Mouse (Mus musculus) hindbrain, embryonic 16.5 days (tissue): ENCODE results near the gene Itsn1. TPM values are rescaled to one million over a fixed set of nuclear protein-coding genes. Genes with fewer than 3 reads are reported as not detected.

Experiments used
- ATAC-seq: fragments of 200-750 bp; cut with Nextera tagmentation; 2 replicates; pipeline ENCODE4 v1.8.0; 2017; ENCODE audit warnings: moderate TSS enrichment, moderate library complexity
- H3K27ac ChIP-seq: fragments of 300-500 bp; sonication (generic); 2 replicates; pipeline ENCODE4 v1.5.1; 2014; ENCODE audit warnings: low read depth, mild to moderate bottlenecking, control low read depth, low read length, moderate library complexity
- H3K27me3 ChIP-seq: fragments of 300-500 bp; sonication (generic); replicated peaks from 2 replicates; pipeline ENCODE4 v1.6.1; 2014; ENCODE audit warnings: low read length; ENCODE audit not compliant: control insufficient read depth, insufficient read depth
- H3K36me3 ChIP-seq: fragments of 300-500 bp; sonication (generic); 2 replicates; pipeline ENCODE4 v1.6.1; 2014; ENCODE audit warnings: mild to moderate bottlenecking, low read length, moderate library complexity, mixed read lengths; ENCODE audit not compliant: control insufficient read depth, insufficient read depth
- H3K4me1 ChIP-seq: fragments of 300-500 bp; sonication (generic); 2 replicates; pipeline ENCODE4 v1.6.1; 2014; ENCODE audit warnings: low read depth, low read length; ENCODE audit not compliant: control insufficient read depth, insufficient read depth
- H3K4me2 ChIP-seq: fragments of 300-500 bp; sonication (generic); 2 replicates; pipeline ENCODE4 v1.6.1; 2014; ENCODE audit warnings: mild to moderate bottlenecking, low read length, control low read depth, moderate library complexity
- H3K4me3 ChIP-seq: fragments of 300-500 bp; sonication (generic); 2 replicates; pipeline ENCODE4 v1.5.1; 2014; ENCODE audit warnings: mild to moderate bottlenecking, low read length, control low read depth, moderate library complexity
- H3K9ac ChIP-seq: fragments of 300-500 bp; sonication (generic); 2 replicates; pipeline ENCODE4 v1.6.1; 2014; ENCODE audit warnings: low read depth, mild to moderate bottlenecking, control low read depth, low read length, moderate library complexity
- H3K9me3 ChIP-seq: fragments of 300-500 bp; sonication (generic); 2 replicates; pipeline ENCODE4 v1.6.1; 2014; ENCODE audit warnings: mild to moderate bottlenecking, low read length, moderate library complexity; ENCODE audit not compliant: control insufficient read depth
- WGBS: fragments of 180-500 bp; shearing (Covaris S2); extraction: QIAGEN DNeasy Blood & Tissue Kit; methylation state at CpG from one replicate; pipeline ENCODE4 v1.1.7; 2014; 5-methylcytosine and 5-hydroxymethylcytosine counted together
- polyA plus RNA-seq: library from polyadenylated mRNA; unstranded; fragments of >200 nt; fragmentation: Nextera tagmentation; extraction: Ambion mirVana; gene quantifications from 2 replicates; pipeline ENCODE4 v1.2.1, GENCODE M21; 2015

Itsn1 gene
- polyA plus RNA-seq, 1 experiment from 2014 or later, result 49.6 TPM

GRCm38 (mm10) chr16:91953967-91954366, 224.9 kb downstream of the Itsn1 start:
- 90% methylated on average over 4 of the region's 4 CpGs for whole genome bisulfite sequencing
- no peaks in the 10 kb centered on the region for H3K36me3 ChIP-seq
- no peaks in the 10 kb centered on the region for H3K4me1 ChIP-seq
- H3K4me3 ChIP-seq, result no peak overlapping the region
- ATAC-seq, result no peak
- peaks cover 3% of the 10 kb centered on the region; the same call in 1 of the 2 replicates for H3K9me3 ChIP-seq
- H3K4me2 ChIP-seq, result no peak overlapping the region
- no peaks in the 10 kb centered on the region for H3K27me3 ChIP-seq
- H3K27ac ChIP-seq, result no peak overlapping the region
- no peak overlapping the region for H3K9ac ChIP-seq

GRCm38 (mm10) chr16:91954766-91955165, 225.7 kb downstream of the Itsn1 start:
- Histone ChIP-seq H3K9me3 (peaks cover 3% of the 10 kb centered on the region; the same call in 1 of the 2 replicates), H3K9ac (no peak overlapping the region), H3K36me3 (no peaks in the 10 kb centered on the region), H3K27ac (no peak overlapping the region), H3K4me3 (no peak overlapping the region), H3K4me2 (no peak overlapping the region), H3K4me1 (no peaks in the 10 kb centered on the region), H3K27me3 (no peaks in the 10 kb centered on the region)
- 86% methylated on average over 8 of the region's 8 CpGs for WGBS
- no peak for ATAC-seq

- H3K9ac ChIP-seq, result peak overlapping the region; percentile 38; the same call in 1 of the 2 replicates
- peak; percentile 75 for ATAC-seq
- WGBS, result 4% methylated on average over 9 of the region's 9 CpGs
These were observed 233.3 kb downstream of the Itsn1 start for GRCm38 (mm10) chr16:91962204-91962893.

GRCm38 (mm10) chr16:91962894-91963555, 233.9 kb downstream of the Itsn1 start:
- H3K9me3 ChIP-seq, result no peaks in the 10 kb centered on the region
- 11% methylated on average over 14 of the region's 14 CpGs for WGBS
- no peak overlapping the region for H3K4me3 ChIP-seq
- H3K4me1 ChIP-seq, result peaks cover 19% of the 10 kb centered on the region
- H3K27me3 ChIP-seq, result no peaks in the 10 kb centered on the region
- peak; percentile 97 for ATAC-seq
- peak overlapping the region; percentile 80 for H3K27ac ChIP-seq
- peak overlapping the region; percentile 35 for H3K4me2 ChIP-seq
- no peaks in the 10 kb centered on the region for H3K36me3 ChIP-seq
- H3K9ac ChIP-seq, result 0 out of 2 replicates have a peak overlapping the region, but pooled peaks have one; percentile 2

More at GRCm38 (mm10) chr16:91962204-91962893, 233.3 kb downstream of the Itsn1 start:
- peaks cover 19% of the 10 kb centered on the region for H3K4me1 ChIP-seq
- H3K27ac ChIP-seq, result peak overlapping the region; percentile 80
- H3K9me3 ChIP-seq, result no peaks in the 10 kb centered on the region
- H3K36me3 ChIP-seq, result no peaks in the 10 kb centered on the region
- H3K27me3 ChIP-seq, result no peaks in the 10 kb centered on the region
- H3K4me3 ChIP-seq, result no peak overlapping the region
- peak overlapping the region; percentile 35 for H3K4me2 ChIP-seq

GRCm38 (mm10) chr16:91963556-91963900, 234.4 kb downstream of the Itsn1 start:
- Histone ChIP-seq H3K9me3 (no peaks in the 10 kb centered on the region), H3K4me3 (no peak overlapping the region), H3K27ac (peak overlapping the region; percentile 80), H3K4me1 (peaks cover 19% of the 10 kb centered on the region), H3K27me3 (no peaks in the 10 kb centered on the region), H3K4me2 (no peak overlapping the region), H3K36me3 (no peaks in the 10 kb centered on the region), H3K9ac (no peak overlapping the region)
- no peak; the same call in 1 of the 2 replicates for ATAC-seq
- 43% methylated on average over 3 of the region's 3 CpGs for WGBS

GRCm38 (mm10) chr16:91964308-91965178, 235.5 kb downstream of the Itsn1 start:
- WGBS, result 85% methylated on average over 13 of the region's 13 CpGs
- ATAC-seq, result no peak

GRCm38 (mm10) chr16:91968725-91969124, 239.6 kb downstream of the Itsn1 start:
- 58% methylated on average over 10 of the region's 10 CpGs for WGBS
- H3K27ac ChIP-seq, result no peak overlapping the region
- H3K9me3 ChIP-seq, result no peaks in the 10 kb centered on the region
- no peak overlapping the region for H3K4me2 ChIP-seq
- H3K9ac ChIP-seq, result no peak overlapping the region
- no peak overlapping the region for H3K4me3 ChIP-seq
- no peaks in the 10 kb centered on the region for H3K27me3 ChIP-seq
- no peak for ATAC-seq
- peaks cover 1% of the 10 kb centered on the region; the same call in 1 of the 2 replicates for H3K4me1 ChIP-seq
- H3K36me3 ChIP-seq, result no peaks in the 10 kb centered on the region

More at GRCm38 (mm10) chr16:91964308-91965178, 235.5 kb downstream of the Itsn1 start:
- H3K9ac ChIP-seq, result no peak overlapping the region
- no peak overlapping the region for H3K4me3 ChIP-seq
- no peaks in the 10 kb centered on the region for H3K9me3 ChIP-seq
- peak overlapping the region; percentile 80; the same call in 1 of the 2 replicates for H3K27ac ChIP-seq
- H3K36me3 ChIP-seq, result no peaks in the 10 kb centered on the region
- H3K4me1 ChIP-seq, result peaks cover 19% of the 10 kb centered on the region
- H3K27me3 ChIP-seq, result no peaks in the 10 kb centered on the region
- H3K4me2 ChIP-seq, result no peak overlapping the region

- no peaks in the 10 kb centered on the region for H3K4me1 ChIP-seq
- no peak for ATAC-seq
- 63% methylated on average over 10 of the region's 10 CpGs for WGBS
These were observed 240.5 kb downstream of the Itsn1 start for GRCm38 (mm10) chr16:91969516-91970031.

More at GRCm38 (mm10) chr16:91969516-91970031, 240.5 kb downstream of the Itsn1 start:
- H3K4me2 ChIP-seq, result no peak overlapping the region
- no peaks in the 10 kb centered on the region for H3K36me3 ChIP-seq
- no peaks in the 10 kb centered on the region for H3K9me3 ChIP-seq
- H3K9ac ChIP-seq, result no peak overlapping the region
- no peaks in the 10 kb centered on the region for H3K27me3 ChIP-seq
- H3K27ac ChIP-seq, result no peak overlapping the region
- no peak overlapping the region for H3K4me3 ChIP-seq
